Mouse (Mus musculus) liver, embryonic 11.5 days (tissue): ENCODE results near the gene Notch2. TPM values are rescaled to one million over a fixed set of nuclear protein-coding genes. Genes with fewer than 3 reads are reported as not detected.

Experiments used
- ATAC-seq: fragments of 200-750 bp; cut with Nextera tagmentation; replicated peaks from 2 replicates; pipeline ENCODE4 v1.8.0; 2017; ENCODE audit warnings: moderate number of reproducible peaks, mild to moderate bottlenecking, moderate TSS enrichment, moderate library complexity; ENCODE audit not compliant: low FRiP score
- DNase-seq: peaks from one replicate; pipeline ENCODE4 v3.0.0-alpha.2; 2017; ENCODE audit warnings: low spot score
- H3K27ac ChIP-seq: fragments of 300-500 bp; sonication (generic); 2 replicates; pipeline ENCODE4 v1.5.1; 2014; ENCODE audit warnings: mild to moderate bottlenecking, low read depth, low read length, control low read depth
- H3K27me3 ChIP-seq: fragments of 300-500 bp; sonication (generic); replicated peaks from 2 replicates; pipeline ENCODE4 v1.6.1; 2014; ENCODE audit warnings: low read length, mixed read lengths; ENCODE audit not compliant: control insufficient read depth, insufficient read depth
- H3K36me3 ChIP-seq: fragments of 300-500 bp; sonication (generic); 2 replicates; pipeline ENCODE4 v1.6.1; 2014; ENCODE audit warnings: mild to moderate bottlenecking, low read length, moderate library complexity, mixed read lengths; ENCODE audit not compliant: control insufficient read depth, insufficient read depth
- H3K4me1 ChIP-seq: fragments of 300-500 bp; sonication (generic); replicated peaks from 2 replicates; pipeline ENCODE4 v1.6.1; 2014; ENCODE audit warnings: low read length, mixed read lengths; ENCODE audit not compliant: control insufficient read depth, insufficient read depth
- H3K4me2 ChIP-seq: fragments of 300-500 bp; sonication (generic); 2 replicates; pipeline ENCODE4 v1.6.1; 2014; ENCODE audit warnings: mild to moderate bottlenecking, control low read depth, moderate library complexity
- H3K4me3 ChIP-seq: fragments of 300-500 bp; sonication (generic); 2 replicates; pipeline ENCODE4 v1.5.1; 2014; ENCODE audit warnings: low read depth, low read length, control low read depth
- H3K9ac ChIP-seq: fragments of 300-500 bp; sonication (generic); 2 replicates; pipeline ENCODE4 v1.6.1; 2014; ENCODE audit warnings: low read depth, low read length, control low read depth
- H3K9me3 ChIP-seq: fragments of 300-500 bp; sonication (generic); 2 replicates; pipeline ENCODE4 v1.6.1; 2016; ENCODE audit warnings: low read length, inconsistent platforms, mixed read lengths; ENCODE audit not compliant: control insufficient read depth
- WGBS: fragments of 180-500 bp; shearing (Covaris S2); extraction: QIAGEN DNeasy Blood & Tissue Kit; methylation state at CpG from one replicate; pipeline ENCODE4 v1.1.7; 2014; 5-methylcytosine and 5-hydroxymethylcytosine counted together
- polyA plus RNA-seq: library from polyadenylated mRNA; unstranded; fragments of >200 nt; fragmentation: Nextera tagmentation; extraction: Ambion mirVana; gene quantifications from 2 replicates; pipeline ENCODE4 v1.2.1, GENCODE M21; 2014

The Notch2 gene
- polyA plus RNA-seq, 1 experiment from 2014 or later, result 17.2 TPM

GRCm38 (mm10) chr3:98065004-98065403 lies 51.7 kb downstream of the Notch2 start:
- no peak overlapping the region for H3K4me3 ChIP-seq
- peaks cover 43% of the 10 kb centered on the region for H3K4me1 ChIP-seq
- H3K9ac ChIP-seq, result no peak overlapping the region
- no peaks in the 10 kb centered on the region for H3K27me3 ChIP-seq
- H3K27ac ChIP-seq, result no peak overlapping the region
- no peaks in the 10 kb centered on the region for H3K9me3 ChIP-seq
- WGBS, result 80% methylated on average over 8 of the region's 8 CpGs
- no peak overlapping the region for H3K4me2 ChIP-seq
- ATAC-seq (no peak), DNase-seq (no peak)
- H3K36me3 ChIP-seq, result no peaks in the 10 kb centered on the region

GRCm38 (mm10) chr3:98066434-98066833 lies 53.1 kb downstream of the Notch2 start:
- 73% methylated on average over 3 of the region's 3 CpGs for WGBS
- Histone ChIP-seq H3K4me3 (no peak overlapping the region), H3K27ac (no peak overlapping the region), H3K36me3 (peaks cover 3% of the 10 kb centered on the region; the same call in 1 of the 2 replicates), H3K9ac (no peak overlapping the region), H3K4me1 (peaks cover 35% of the 10 kb centered on the region), H3K4me2 (no peak overlapping the region), H3K9me3 (no peaks in the 10 kb centered on the region), H3K27me3 (no peaks in the 10 kb centered on the region)
- DNase-seq (no peak), ATAC-seq (no peak)

GRCm38 (mm10) chr3:98067413-98067812 lies 54.1 kb downstream of the Notch2 start:
- Histone ChIP-seq H3K9ac (no peak overlapping the region), H3K4me1 (peaks cover 25% of the 10 kb centered on the region), H3K4me2 (no peak overlapping the region), H3K9me3 (no peaks in the 10 kb centered on the region), H3K36me3 (peaks cover 3% of the 10 kb centered on the region; the same call in 1 of the 2 replicates), H3K4me3 (no peak overlapping the region), H3K27ac (no peak overlapping the region), H3K27me3 (no peaks in the 10 kb centered on the region)
- DNase-seq (no peak), ATAC-seq (no peak)
- 89% methylated on average over 3 of the region's 3 CpGs for WGBS

- Histone ChIP-seq H3K27ac (no peak overlapping the region), H3K27me3 (no peaks in the 10 kb centered on the region), H3K4me2 (no peak overlapping the region), H3K9me3 (no peaks in the 10 kb centered on the region), H3K9ac (no peak overlapping the region), H3K4me3 (no peak overlapping the region), H3K4me1 (peaks cover 20% of the 10 kb centered on the region), H3K36me3 (peaks cover 3% of the 10 kb centered on the region; the same call in 1 of the 2 replicates)
- WGBS, result 82% methylated on average over 12 of the region's 12 CpGs
- DNase-seq, result no peak
- no peak for ATAC-seq
These were observed 54.6 kb downstream of the Notch2 start for GRCm38 (mm10) chr3:98067852-98068491.

- H3K36me3 ChIP-seq, result peaks cover 13% of the 10 kb centered on the region; the same call in 1 of the 2 replicates
- H3K4me2 ChIP-seq, result no peak overlapping the region
- no peaks in the 10 kb centered on the region for H3K27me3 ChIP-seq
- DNase-seq (no peak), ATAC-seq (no peak)
- H3K4me3 ChIP-seq, result no peak overlapping the region
- WGBS, result 63% methylated on average over 7 of the region's 7 CpGs
- H3K9ac ChIP-seq, result no peak overlapping the region
- H3K4me1 ChIP-seq, result peaks cover 9% of the 10 kb centered on the region
- H3K9me3 ChIP-seq, result no peaks in the 10 kb centered on the region
- H3K27ac ChIP-seq, result peak overlapping the region; percentile 13; the same call in 1 of the 2 replicates
These were observed 55.8 kb downstream of the Notch2 start for GRCm38 (mm10) chr3:98069161-98069560.

- Histone ChIP-seq H3K4me1 (peaks cover 6% of the 10 kb centered on the region), H3K9ac (no peak overlapping the region), H3K9me3 (no peaks in the 10 kb centered on the region), H3K36me3 (peaks cover 13% of the 10 kb centered on the region; the same call in 1 of the 2 replicates), H3K27ac (no peak overlapping the region), H3K4me3 (no peak overlapping the region), H3K27me3 (no peaks in the 10 kb centered on the region), H3K4me2 (no peak overlapping the region)
- ATAC-seq (no peak), DNase-seq (no peak)
- 83% methylated on average over 3 of the region's 3 CpGs for WGBS
These were observed 56.5 kb downstream of the Notch2 start for GRCm38 (mm10) chr3:98069856-98070255.

GRCm38 (mm10) chr3:98072570-98072969 lies 59.2 kb downstream of the Notch2 start:
- Histone ChIP-seq H3K4me2 (no peak overlapping the region), H3K4me3 (no peak overlapping the region), H3K27me3 (no peaks in the 10 kb centered on the region), H3K9me3 (no peaks in the 10 kb centered on the region), H3K27ac (no peak overlapping the region), H3K9ac (no peak overlapping the region), H3K36me3 (peaks cover 13% of the 10 kb centered on the region; the same call in 1 of the 2 replicates), H3K4me1 (peaks cover 4% of the 10 kb centered on the region)
- 89% methylated on average over 8 of the region's 8 CpGs for WGBS
- ATAC-seq, result no peak
- DNase-seq, result no peak

- ATAC-seq, result no peak
- Histone ChIP-seq H3K27me3 (no peaks in the 10 kb centered on the region), H3K9ac (no peak overlapping the region), H3K27ac (no peak overlapping the region), H3K4me3 (no peak overlapping the region), H3K4me1 (peaks cover 4% of the 10 kb centered on the region), H3K9me3 (no peaks in the 10 kb centered on the region), H3K36me3 (peaks cover 13% of the 10 kb centered on the region; the same call in 1 of the 2 replicates), H3K4me2 (no peak overlapping the region)
- DNase-seq, result no peak
- WGBS, result 89% methylated on average over 4 of the region's 4 CpGs
These were observed 60.2 kb downstream of the Notch2 start for GRCm38 (mm10) chr3:98073545-98073944.

GRCm38 (mm10) chr3:98074622-98075231 lies 61.4 kb downstream of the Notch2 start:
- Histone ChIP-seq H3K4me2 (no peak overlapping the region), H3K27me3 (no peaks in the 10 kb centered on the region), H3K9me3 (no peaks in the 10 kb centered on the region), H3K27ac (no peak overlapping the region), H3K36me3 (peaks cover 13% of the 10 kb centered on the region; the same call in 1 of the 2 replicates), H3K9ac (no peak overlapping the region), H3K4me3 (no peak overlapping the region), H3K4me1 (no peaks in the 10 kb centered on the region)
- ATAC-seq (no peak), DNase-seq (no peak)
- WGBS, result 75% methylated on average over 6 of the region's 6 CpGs
